Mouse (Mus musculus) layer of hippocampus, adult 8-10 months (tissue): ENCODE data around the gene Sirt4. TPM values are rescaled to one million over a fixed set of nuclear protein-coding genes. Genes with fewer than 3 reads are reported as not detected.

ENCODE experiments used
- DNase-seq, 2 experiments: peaks; one replicate each; pipeline ENCODE4 v3.0.0; 2022; ENCODE audit warnings: low spot score in 2 of 2
- total RNA-seq, 4 experiments: library from RNA; stranded (reverse); gene quantifications; 2 replicates each; pipeline ENCODE4 v1.2.4; 2022

The Sirt4 gene
- total RNA-seq, 4 experiments from 2014 or later: 34.0 to 58.6 (median 41.9) TPM

GRCm38 (mm10) chr5:115436421-115437124, 48.0 kb downstream of the Sirt4 start:
- DNase-seq: peak; percentile 89 to 92

DNA sequence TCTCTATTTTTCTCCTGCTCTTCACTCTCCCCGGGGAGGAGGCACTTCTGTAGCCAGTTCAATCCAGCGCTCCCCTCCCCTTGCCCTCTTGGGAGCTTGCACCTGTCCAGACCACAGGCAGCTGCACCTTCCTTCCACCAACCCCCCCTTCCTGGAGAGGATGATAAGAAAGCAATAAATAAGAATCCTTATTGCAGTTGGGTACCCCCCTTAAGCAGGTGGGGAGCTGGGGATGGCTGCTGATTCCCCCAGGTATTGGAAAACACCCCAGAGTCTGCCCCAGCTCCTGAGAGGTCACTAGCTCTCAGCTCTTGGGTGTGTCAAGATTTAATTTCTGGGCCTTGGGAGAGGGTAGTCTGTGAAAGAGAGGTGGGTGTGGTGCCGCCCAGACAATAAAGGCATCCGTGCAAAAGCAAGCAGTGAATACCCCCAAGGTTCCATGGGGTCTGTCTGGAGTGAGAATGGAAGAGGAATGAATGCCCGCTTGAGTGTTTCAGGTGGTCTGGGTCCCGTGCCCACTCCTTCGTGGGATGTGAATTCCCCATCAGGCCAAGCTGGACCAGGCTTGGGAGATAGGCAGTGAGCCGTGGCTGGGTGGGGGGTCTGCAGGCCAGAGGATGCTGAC, 48.7 kb downstream of the Sirt4 start:
- no peak for DNase-seq

DNA sequence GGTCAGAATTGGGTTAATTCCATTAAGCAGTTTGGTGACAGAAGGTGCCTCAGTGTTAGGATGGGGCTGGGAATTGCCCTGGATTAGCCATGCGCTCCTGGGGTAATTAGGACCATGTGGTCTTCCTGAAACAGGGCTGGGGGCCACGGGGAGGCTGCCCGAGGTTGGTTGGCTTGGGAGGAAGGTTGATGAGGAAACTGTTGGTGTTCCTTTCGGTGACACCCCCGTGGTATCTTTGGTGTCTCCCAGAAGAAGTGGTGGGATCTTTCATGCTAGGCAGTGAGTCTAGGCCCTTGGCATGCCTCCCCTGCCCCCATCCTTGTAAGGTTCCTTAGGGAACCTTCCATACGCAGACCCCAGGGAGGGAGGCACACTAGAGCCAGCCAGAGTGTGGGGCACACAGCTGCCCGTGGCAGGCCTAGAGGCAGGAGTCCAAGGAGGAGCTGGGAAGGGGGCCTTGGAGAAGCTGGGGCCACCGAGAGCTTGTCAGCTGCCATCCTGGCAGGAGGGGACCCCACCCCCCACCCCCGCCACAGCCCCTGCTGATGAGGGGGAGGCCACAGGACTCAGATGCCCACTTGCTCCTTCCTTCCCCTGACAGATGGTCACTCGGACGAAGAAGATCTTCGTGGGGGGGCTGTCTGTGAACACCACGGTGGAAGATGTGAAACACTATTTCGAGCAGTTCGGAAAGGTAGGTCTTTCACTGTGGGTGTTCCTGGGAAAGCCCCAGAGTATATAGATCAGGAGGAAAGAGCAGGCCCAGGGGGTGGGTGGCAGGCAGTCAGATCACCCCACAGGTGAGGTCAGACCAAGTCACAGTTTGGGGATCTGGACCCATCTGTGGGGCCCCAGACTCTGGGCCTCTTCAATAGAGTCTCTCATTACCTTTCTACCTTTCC, 49.4 kb downstream of the Sirt4 start:
- no peak for DNase-seq

DNA sequence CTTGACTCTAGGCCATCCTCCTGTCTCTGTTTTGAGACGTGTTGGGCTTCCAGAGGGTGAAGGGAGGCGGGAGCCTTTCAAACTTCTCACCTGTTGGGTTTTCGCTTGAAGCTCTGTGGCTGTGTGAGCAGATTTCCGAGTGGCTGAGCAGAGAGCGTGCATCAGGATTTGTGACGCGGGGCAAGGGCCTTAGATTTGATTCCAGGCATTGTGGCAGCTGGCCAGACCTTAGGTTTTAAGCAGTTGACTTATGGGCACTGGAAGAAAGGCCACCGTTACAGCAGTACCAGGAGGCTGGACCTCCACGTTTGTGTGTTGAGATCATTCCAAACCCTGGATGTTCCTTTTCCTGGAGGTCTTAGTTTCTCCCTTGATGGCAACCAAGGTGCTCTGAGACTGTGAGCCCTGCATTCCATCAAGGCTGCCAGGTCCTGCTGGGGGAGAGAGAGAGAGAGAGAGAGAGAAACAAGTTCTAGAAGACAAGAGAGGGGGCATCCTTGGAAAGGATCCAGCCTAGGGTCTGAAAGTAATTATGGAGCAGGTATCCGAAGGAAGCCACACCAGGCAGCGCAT, 50.2 kb downstream of the Sirt4 start:
- no peak for DNase-seq

GRCm38 (mm10) chr5:115433191-115433590, 51.3 kb downstream of the Sirt4 start:
- no peak for DNase-seq

DNA sequence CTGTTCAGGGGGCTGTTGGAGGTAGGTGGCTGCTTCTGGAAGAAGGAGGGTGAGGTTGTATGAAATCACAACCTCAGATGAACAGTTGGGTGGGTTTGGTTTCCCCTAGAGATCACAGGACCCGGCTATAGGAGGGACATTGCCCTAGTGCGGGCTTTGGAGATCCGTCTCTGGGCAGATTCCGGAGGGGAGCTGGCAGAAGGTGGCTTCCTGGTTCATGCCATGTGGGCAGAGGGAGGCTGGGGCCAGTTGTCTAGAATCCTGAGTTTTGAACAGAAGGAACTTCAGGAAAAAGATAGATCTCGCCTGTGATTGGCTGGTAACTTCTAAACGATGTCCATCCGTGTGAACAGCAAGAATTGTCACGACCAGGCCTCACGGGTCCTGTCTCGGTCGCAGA, 52.1 kb downstream of the Sirt4 start:
- no peak for DNase-seq

GRCm38 (mm10) chr5:115431898-115432259, 52.6 kb downstream of the Sirt4 start:
- DNase-seq: no peak

- no peak for DNase-seq
Measured at GRCm38 (mm10) chr5:115431061-115431897, 53.2 kb downstream of the Sirt4 start.

- DNase-seq: no peak
Measured at GRCm38 (mm10) chr5:115430187-115430960, 54.2 kb downstream of the Sirt4 start.

DNA sequence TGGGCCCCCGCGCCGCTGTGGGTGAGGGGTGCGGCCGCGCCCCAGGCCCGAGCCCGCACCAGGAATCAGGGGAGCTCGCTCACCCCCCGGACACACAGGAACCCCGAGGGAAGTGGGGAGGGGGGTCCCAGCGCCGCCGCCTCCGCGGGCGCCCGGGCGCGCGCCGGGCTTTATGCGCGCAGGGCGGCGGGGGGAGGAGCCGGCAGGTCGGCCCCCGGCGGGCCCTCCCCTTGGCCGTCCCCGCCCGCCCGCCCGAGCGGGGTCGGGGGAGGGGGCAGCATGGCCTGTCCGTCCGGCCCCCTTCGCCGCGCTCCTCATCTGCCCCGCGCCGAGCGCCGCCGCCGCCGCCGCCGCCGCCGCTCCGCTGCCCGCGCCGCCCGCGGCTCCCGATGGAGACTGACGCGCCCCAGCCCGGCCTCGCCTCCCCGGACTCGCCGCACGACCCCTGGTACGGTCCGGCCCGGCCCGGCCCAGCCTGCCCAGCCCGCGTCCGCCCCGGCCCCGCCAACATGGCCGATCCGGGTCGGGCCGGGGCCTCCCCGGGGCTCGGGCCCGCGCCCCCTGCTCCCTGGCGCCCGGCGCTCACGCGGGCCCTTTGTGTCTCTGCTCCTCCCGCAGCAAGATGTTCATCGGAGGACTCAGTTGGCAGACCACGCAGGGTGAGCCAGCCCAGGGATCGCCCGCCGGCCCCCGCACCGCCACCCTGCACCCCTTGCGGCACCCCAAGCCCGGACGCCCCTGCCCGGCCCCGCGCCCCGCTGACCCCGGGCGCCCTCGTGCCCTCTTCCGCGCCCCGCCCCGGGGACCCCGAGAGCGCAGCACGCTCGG, 55.0 kb downstream of the Sirt4 start, which contains the start of gene Msi1:
Msi1 (plus strand) TSS at position 241 of the 828 bp plus-strand sequence.
- no peak for DNase-seq

- no peak for DNase-seq
Measured at GRCm38 (mm10) chr5:115428831-115429358, 55.6 kb downstream of the Sirt4 start.

Other genes with a start within 250 kb of the Sirt4 start
- 100 to 1,000 TPM in 2 of 4 experiments, 10 to 100 TPM in 2; 89.0 to 104 (median 99.1) TPM for gene Pop5, start 248.9 kb downstream of the Sirt4 start, total RNA-seq
- 100 to 1,000 TPM; 226 to 251 (median 245) TPM for gene Rnf10, start 211.8 kb downstream of the Sirt4 start, total RNA-seq
- gene Coq5, start 205.1 kb downstream of the Sirt4 start, total RNA-seq: 10 to 100 TPM; 38.7 to 45.6 (median 41.5) TPM
- gene Dynll1, start 183.7 kb downstream of the Sirt4 start, total RNA-seq: 100 to 1,000 TPM; 630 to 827 (median 734) TPM
- 10 to 100 TPM; 83.6 to 93.5 (median 86.2) TPM for gene Srsf9, start 157.5 kb downstream of the Sirt4 start, total RNA-seq
- gene Gatc, start 143.5 kb downstream of the Sirt4 start, total RNA-seq: 10 to 100 TPM; 19.1 to 22.9 (median 20.9) TPM
- gene Triap1, start 143.5 kb downstream of the Sirt4 start, total RNA-seq: 10 to 100 TPM; 21.1 to 24.6 (median 22.9) TPM
- 100 to 1,000 TPM; 621 to 774 (median 709) TPM for gene Cox6a1, start 135.7 kb downstream of the Sirt4 start, total RNA-seq
- 10 to 100 TPM; 57.2 to 62.6 (median 60.8) TPM for gene Msi1, start 55.1 kb downstream of the Sirt4 start, total RNA-seq
- not detected for gene Pla2g1b, start 18.5 kb downstream of the Sirt4 start, total RNA-seq
- gene Pxn, start 22.0 kb upstream of the Sirt4 start, total RNA-seq: 10 to 100 TPM; 38.1 to 45.8 (median 40.2) TPM
- 100 to 1,000 TPM; 188 to 289 (median 230) TPM for gene Rplp0, start 74.7 kb upstream of the Sirt4 start, total RNA-seq
- 10 to 100 TPM; 72.7 to 85.7 (median 77.4) TPM for gene Gcn1l1, start 80.5 kb upstream of the Sirt4 start, total RNA-seq
- gene Rab35, start 147.2 kb upstream of the Sirt4 start, total RNA-seq: 100 to 1,000 TPM in 1 of 4 experiments, 10 to 100 TPM in 3; 81.0 to 102 (median 87.9) TPM
- 100 to 1,000 TPM; 121 to 148 (median 130) TPM for gene Bicdl1, start 246.9 kb upstream of the Sirt4 start, total RNA-seq